Mouse (Mus musculus) embryonic facial prominence, embryonic 13.5 days (tissue): ENCODE results near the gene Pear1. TPM values are rescaled to one million over a fixed set of nuclear protein-coding genes. Genes with fewer than 3 reads are reported as not detected.
"Not testable (repeated sequence)": the region's sequence is repeated elsewhere in the genome, so short reads cannot be mapped to it uniquely, and the experiment has no call there.

Experiments
- ATAC-seq: fragments of 200-750 bp; cut with Nextera tagmentation; 2 replicates; pipeline ENCODE4 v1.8.0; 2017; ENCODE audit warnings: low read depth; ENCODE audit not compliant: insufficient number of reproducible peaks, insufficient read depth, low FRiP score, low TSS enrichment
- H3K27ac ChIP-seq: fragments of 300-500 bp; sonication (generic); 2 replicates; pipeline ENCODE4 v1.5.1; 2015; ENCODE audit warnings: moderate library complexity, mild to moderate bottlenecking, inconsistent platforms
- H3K27me3 ChIP-seq: fragments of 300-500 bp; sonication (generic); 2 replicates; pipeline ENCODE4 v1.6.1; 2015; ENCODE audit warnings: mild to moderate bottlenecking, inconsistent platforms
- H3K36me3 ChIP-seq: fragments of 300-500 bp; sonication (generic); 2 replicates; pipeline ENCODE4 v1.6.1; 2015; ENCODE audit warnings: mild to moderate bottlenecking, inconsistent platforms
- H3K4me1 ChIP-seq: fragments of 300-500 bp; sonication (generic); 2 replicates; pipeline ENCODE4 v1.6.1; 2015; ENCODE audit warnings: inconsistent platforms
- H3K4me2 ChIP-seq: fragments of 300-500 bp; sonication (generic); 2 replicates; pipeline ENCODE4 v1.6.1; 2015; ENCODE audit warnings: moderate library complexity, mild to moderate bottlenecking, inconsistent platforms
- H3K4me3 ChIP-seq: fragments of 300-500 bp; sonication (generic); 2 replicates; pipeline ENCODE4 v1.5.1; 2015; ENCODE audit warnings: mild to moderate bottlenecking, inconsistent platforms
- H3K9ac ChIP-seq: fragments of 300-500 bp; sonication (generic); 2 replicates; pipeline ENCODE4 v1.6.1; 2015; ENCODE audit warnings: mild to moderate bottlenecking, inconsistent platforms
- H3K9me3 ChIP-seq: fragments of 300-500 bp; sonication (generic); 2 replicates; pipeline ENCODE4 v1.6.1; 2016; ENCODE audit warnings: inconsistent platforms
- WGBS: fragments of 180-500 bp; shearing (Covaris S2); methylation state at CpG from one replicate; pipeline ENCODE4 v1.1.7; 2015; ENCODE audit warnings: mixed read lengths; 5-methylcytosine and 5-hydroxymethylcytosine counted together
- polyA plus RNA-seq: library from polyadenylated mRNA; unstranded; fragments of >200 nt; fragmentation: Nextera tagmentation; extraction: Ambion mirVana; gene quantifications from 2 replicates; pipeline ENCODE4 v1.2.1, GENCODE M21; 2015

Pear1 gene
- 12.5 and 15.6 TPM in 2 replicates for polyA plus RNA-seq

DNA sequence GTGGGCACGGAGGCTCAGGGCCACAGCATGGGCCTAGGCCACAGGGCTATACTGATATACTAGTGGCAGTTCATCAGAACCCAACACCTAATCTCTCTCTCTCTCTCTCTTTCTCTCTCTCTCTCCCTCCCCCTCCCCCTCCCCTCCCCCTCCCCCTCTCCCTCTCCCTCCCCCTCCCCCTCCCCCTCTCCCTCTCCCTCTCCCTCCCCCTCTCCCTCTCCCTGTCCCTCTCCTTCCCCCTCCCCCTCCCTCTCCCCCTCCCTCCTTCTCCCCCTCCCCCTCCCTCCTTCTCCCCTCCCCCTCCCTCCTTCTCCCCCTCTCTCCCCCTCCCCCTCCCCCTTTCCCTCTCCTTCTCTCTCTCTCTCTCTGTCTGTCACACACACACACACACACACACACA, at the start of gene Pear1:
Gene Pear1 (minus strand): TSS at position 101 of the 400 bp plus-strand sequence.
- H3K27ac ChIP-seq, ATAC-seq, H3K4me1 ChIP-seq, H3K4me2 ChIP-seq, H3K4me3 ChIP-seq, H3K36me3 ChIP-seq, H3K9me3 ChIP-seq, H3K27me3 ChIP-seq, H3K9ac ChIP-seq: not testable (repeated sequence)
- WGBS, result 77% methylated on average over 1 of the region's 1 CpGs

DNA sequence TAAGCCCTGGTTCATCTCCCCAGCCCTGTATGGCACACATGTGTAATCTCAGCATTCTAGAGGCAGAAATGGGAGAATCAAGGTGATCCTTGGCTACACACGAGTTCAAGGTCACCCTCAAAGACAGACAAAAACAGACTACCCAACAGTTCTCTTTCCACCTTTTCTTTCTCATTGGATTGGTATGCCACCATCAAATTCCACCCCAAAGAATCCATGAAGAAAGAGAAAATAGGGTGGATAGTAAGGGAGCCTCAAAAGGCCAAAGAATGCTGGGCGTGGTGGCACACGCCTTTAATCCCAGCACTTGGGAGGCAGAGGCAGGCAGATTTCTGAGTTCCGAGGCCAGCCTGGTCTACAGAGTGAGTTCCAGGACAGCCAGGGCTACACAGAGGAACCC, 40.0 kb upstream of the Pear1 start:
- not testable (repeated sequence) for H3K4me2 ChIP-seq, H3K4me3 ChIP-seq, H3K27me3 ChIP-seq, ATAC-seq, H3K9ac ChIP-seq, H3K27ac ChIP-seq, H3K4me1 ChIP-seq, H3K9me3 ChIP-seq
- peaks cover 87% of the 10 kb centered on the region for H3K36me3 ChIP-seq
- 92% methylated on average over 4 of the region's 4 CpGs for WGBS

DNA sequence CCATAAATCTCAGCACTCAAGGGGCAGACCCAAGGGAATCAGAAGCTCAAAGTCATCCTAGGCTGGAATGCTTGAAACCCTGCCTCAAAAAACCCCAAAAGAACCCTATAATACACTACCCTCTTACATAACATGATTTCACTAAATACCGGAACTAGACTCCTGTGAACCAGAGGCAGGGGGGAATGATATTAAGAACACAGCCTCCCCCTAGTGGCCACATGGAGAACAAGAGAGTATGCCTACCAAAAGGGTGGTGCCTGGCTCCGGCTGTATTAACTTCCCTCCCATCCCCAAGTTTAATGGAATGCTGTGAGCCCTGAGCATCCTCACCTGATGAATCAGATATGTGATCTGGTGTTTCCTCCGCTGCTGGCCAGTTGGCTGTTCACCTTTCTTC, 35.7 kb upstream of the Pear1 start:
- Histone ChIP-seq H3K36me3 (peaks cover 79% of the 10 kb centered on the region), H3K27ac (no peak overlapping the region)

DNA sequence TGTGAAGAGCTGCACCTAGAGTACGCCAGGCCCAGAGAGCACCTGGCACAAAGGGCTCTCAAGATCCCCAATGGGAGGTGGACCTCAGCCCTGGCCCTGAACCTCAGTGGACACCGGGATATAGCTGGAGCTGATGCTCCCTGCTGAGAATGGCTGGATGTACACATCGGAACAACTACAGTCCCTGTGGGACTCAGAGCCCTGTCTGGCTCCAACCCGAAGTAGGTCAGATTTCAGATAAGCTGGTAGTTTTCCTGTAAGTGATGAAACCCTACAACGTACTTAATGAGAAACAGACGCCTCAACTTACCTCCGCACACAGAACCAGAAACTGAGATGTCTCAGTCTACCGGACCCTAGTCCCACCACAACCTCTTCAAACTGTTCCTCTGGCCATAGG, 33.6 kb upstream of the Pear1 start:
- no peak for ATAC-seq
- Histone ChIP-seq H3K4me3 (no peak overlapping the region), H3K27me3 (no peaks in the 10 kb centered on the region), H3K36me3 (peaks cover 63% of the 10 kb centered on the region), H3K9ac (no peak overlapping the region), H3K9me3 (no peaks in the 10 kb centered on the region), H3K4me2 (no peak overlapping the region), H3K4me1 (peaks cover 12% of the 10 kb centered on the region; the same call in 1 of the 2 replicates), H3K27ac (no peak overlapping the region)
- WGBS, result 47% methylated on average over 8 of the region's 8 CpGs

More for the DNA sequence above, 35.7 kb upstream of the Pear1 start:
- 29% methylated on average over 3 of the region's 3 CpGs for WGBS
- Histone ChIP-seq H3K4me2 (no peak overlapping the region), H3K4me1 (peaks cover 12% of the 10 kb centered on the region; the same call in 1 of the 2 replicates), H3K27me3 (no peaks in the 10 kb centered on the region), H3K9me3 (no peaks in the 10 kb centered on the region), H3K4me3 (no peak overlapping the region), H3K9ac (no peak overlapping the region)
- peak; percentile 56 for ATAC-seq

DNA sequence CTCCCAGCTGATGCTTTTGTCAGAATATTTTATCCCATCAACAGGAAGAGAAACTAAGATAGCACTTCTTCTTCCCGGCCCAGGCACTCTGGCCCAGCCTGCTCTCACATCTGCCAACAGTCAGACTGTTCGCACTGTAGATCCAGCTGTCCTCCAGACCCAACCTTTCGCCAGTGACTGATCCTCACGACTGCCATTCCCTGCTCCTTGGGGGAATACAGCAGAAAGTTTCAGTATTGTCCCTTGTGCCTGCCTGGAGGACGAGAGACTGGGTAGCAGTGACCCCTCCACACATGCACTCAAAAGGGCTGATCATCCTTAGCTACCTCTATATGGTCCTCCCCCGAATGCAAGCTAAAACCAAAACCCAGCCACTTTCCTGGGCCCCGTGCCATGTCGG, 31.8 kb upstream of the Pear1 start:
- ATAC-seq, result no peak
- Histone ChIP-seq H3K4me1 (peaks cover 12% of the 10 kb centered on the region; the same call in 1 of the 2 replicates), H3K9ac (no peak overlapping the region), H3K4me3 (no peak overlapping the region), H3K36me3 (peaks cover 47% of the 10 kb centered on the region), H3K4me2 (no peak overlapping the region), H3K27me3 (no peaks in the 10 kb centered on the region), H3K9me3 (no peaks in the 10 kb centered on the region), H3K27ac (no peak overlapping the region)
- 82% methylated on average over 8 of the region's 8 CpGs for WGBS

DNA sequence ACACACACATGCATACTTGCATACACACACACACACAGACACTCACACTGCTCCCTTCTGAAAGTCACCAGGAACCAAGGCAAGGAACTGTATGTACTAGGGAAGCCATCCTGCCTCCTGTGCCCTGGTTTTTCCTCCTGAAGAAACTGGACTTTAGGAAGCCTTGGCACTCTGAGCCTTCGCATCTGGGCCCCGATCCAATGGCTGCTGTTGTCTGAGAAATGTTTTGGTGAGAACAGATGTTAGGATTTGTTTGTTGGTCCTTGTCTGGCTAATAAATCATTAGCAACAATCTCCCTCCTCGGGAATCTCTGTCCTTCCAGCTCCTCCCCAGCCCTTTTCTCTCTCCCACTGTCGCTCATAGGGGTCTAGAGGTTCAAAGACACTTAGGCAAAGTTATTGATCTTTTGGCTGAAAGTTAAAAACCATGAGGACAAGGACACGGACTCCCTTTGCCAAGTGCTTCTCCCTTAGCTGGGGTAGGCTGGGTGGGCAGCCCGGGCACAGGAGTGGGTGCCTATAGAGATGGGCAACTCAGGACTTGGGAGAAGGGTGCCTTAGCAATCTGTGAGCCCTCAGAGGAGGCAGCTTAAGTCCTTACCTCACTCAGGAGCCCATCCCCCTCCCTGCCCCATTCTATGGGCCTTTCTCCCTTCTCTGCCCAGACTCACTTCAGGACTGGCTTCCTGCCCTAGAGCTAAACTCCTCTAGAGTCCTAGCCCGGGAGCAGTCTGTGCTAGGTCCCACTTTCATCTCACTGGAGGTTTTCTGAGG, 30.9 kb upstream of the Pear1 start:
- Histone ChIP-seq H3K4me1 (peaks cover 12% of the 10 kb centered on the region; the same call in 1 of the 2 replicates), H3K36me3 (peaks cover 41% of the 10 kb centered on the region), H3K4me2 (no peak overlapping the region), H3K9ac (no peak overlapping the region), H3K27me3 (no peaks in the 10 kb centered on the region), H3K9me3 (no peaks in the 10 kb centered on the region), H3K27ac (no peak overlapping the region; the same call in 1 of the 2 replicates), H3K4me3 (no peak overlapping the region)
- 65% methylated on average over 7 of the region's 7 CpGs for WGBS
- no peak for ATAC-seq

DNA sequence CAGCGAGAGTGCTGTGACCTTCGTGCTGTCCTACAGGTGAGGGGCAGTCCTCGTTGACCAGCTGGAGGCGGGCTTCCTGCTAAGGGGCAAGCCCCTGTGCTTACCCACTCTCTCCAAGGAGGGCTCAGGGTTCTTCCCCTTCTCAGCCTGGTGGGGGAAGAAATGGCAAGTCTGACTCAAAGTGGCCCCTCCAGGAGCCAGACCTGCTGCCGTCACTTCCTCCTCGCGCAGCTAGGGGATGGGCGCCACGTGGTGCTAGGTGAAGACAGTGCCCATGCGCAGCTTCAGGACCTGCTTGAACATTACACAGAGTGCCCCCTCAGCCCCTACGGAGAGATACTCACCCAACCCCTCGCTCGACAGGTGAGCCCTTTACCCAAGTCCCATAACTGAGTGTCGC, 25.0 kb upstream of the Pear1 start:
- no peak for ATAC-seq
- H3K27me3 ChIP-seq, result no peaks in the 10 kb centered on the region
- no peaks in the 10 kb centered on the region for H3K9me3 ChIP-seq
- no peak overlapping the region for H3K27ac ChIP-seq
- no peaks in the 10 kb centered on the region for H3K4me1 ChIP-seq
- no peak overlapping the region for H3K4me2 ChIP-seq
- no peaks in the 10 kb centered on the region for H3K36me3 ChIP-seq
- H3K4me3 ChIP-seq, result no peak overlapping the region
- WGBS, result 82% methylated on average over 14 of the region's 14 CpGs
- H3K9ac ChIP-seq, result no peak overlapping the region

DNA sequence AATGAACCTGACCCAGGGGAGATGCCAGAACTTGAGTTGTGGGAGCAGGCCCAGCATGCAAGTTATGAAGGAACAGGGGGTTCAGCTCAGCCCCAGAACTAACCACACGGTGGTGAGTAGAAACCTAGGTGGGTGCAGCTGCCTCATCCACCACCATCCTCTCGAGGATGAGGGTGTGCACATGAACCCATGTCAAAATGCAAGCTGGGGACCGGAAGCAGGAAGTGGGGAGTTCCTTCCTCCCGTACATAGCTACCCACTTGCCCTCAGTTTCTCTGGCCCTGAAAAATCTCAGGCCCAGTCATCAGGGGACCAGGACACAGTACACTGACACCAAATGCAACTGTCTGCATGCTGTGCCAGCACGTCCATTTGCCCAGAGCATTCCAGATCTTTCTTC, 23.6 kb upstream of the Pear1 start:
- 70% methylated on average over 5 of the region's 5 CpGs for WGBS
- Histone ChIP-seq H3K4me3 (no peak overlapping the region), H3K36me3 (no peaks in the 10 kb centered on the region), H3K27me3 (no peaks in the 10 kb centered on the region), H3K9me3 (no peaks in the 10 kb centered on the region), H3K27ac (no peak overlapping the region), H3K4me1 (no peaks in the 10 kb centered on the region), H3K4me2 (no peak overlapping the region), H3K9ac (no peak overlapping the region)
- ATAC-seq, result no peak

DNA sequence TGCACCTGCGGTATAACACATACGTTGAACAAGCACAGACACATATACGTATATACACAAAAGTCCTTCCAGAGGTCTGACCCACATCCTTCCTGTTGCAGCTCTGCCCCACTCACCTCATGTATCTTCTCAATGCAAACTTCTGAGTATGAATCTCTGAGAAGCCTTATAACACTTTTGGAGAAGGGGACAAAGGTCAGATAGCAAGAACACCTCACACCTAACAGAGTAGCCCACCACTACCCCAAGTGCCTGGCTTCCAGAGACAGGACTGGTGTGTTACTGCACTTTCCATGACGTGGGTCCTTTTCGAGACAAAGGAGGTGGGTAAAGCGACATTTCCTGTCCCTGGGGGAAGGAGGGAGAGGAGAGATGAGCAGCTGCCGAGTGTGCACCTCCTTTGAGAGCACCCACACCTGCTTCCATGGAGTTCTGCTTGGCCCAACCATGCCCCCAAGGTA, 22.6 kb upstream of the Pear1 start, which contains the start of gene Sh2d2a:
Gene Sh2d2a (plus strand): TSS at position 106 of the 461 bp plus-strand sequence.
- Histone ChIP-seq H3K4me1 (no peaks in the 10 kb centered on the region), H3K9ac (no peak within 1 kb of the TSS), H3K27ac (no peak within 1 kb of the TSS), H3K4me3 (no peak within 1 kb of the TSS), H3K36me3 (no peaks in the 10 kb centered on the region), H3K9me3 (no peaks in the 10 kb centered on the region), H3K27me3 (no peaks in the 10 kb centered on the region), H3K4me2 (no peak within 1 kb of the TSS)
- no peak for ATAC-seq
- 61% methylated on average over 7 of the region's 7 CpGs for WGBS

DNA sequence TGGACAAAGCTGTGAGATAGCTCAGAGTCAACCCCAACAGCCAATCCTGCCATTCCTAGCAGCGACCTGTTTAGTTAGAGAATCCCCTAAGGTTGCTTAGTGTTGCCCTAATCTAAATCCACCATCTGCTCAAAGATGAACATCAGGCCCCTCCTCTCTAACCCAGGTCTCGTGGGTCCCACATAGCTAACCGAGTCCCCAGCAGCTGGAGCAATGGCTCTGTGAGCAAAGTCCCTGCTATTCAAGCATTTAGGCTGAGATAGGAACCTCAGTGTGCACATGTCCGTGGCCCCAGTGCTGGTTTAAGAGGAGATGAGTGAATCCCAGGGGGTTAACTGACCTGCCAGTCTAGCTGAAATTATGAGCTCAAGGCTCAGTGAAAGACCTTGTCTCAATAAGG, 22.1 kb upstream of the Pear1 start:
- Histone ChIP-seq H3K4me1 (no peaks in the 10 kb centered on the region), H3K27ac (no peak overlapping the region), H3K9ac (no peak overlapping the region), H3K36me3 (no peaks in the 10 kb centered on the region), H3K9me3 (no peaks in the 10 kb centered on the region), H3K4me3 (no peak overlapping the region), H3K4me2 (no peak overlapping the region), H3K27me3 (no peaks in the 10 kb centered on the region)
- ATAC-seq, result no peak
- WGBS, result 67% methylated on average over 4 of the region's 4 CpGs

DNA sequence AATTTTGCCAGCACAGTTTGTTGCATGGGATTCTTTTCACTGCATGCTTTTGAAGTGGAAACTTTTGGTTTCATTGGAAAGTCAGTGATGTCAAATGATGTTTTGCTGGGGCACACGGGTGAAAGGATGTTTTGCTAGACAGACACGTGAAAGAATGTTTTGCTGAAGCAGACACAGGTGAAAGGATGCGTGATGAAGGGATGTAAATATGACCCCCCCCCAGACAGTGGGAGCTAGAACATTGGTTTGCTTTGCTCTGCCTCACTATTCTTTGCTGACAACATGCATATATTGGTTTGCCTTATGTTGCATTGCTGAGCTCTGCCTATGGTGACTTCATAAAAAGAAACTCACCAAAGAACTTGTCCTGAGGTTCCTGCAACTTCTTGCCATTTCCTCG, 20.9 kb upstream of the Pear1 start:
- Histone ChIP-seq H3K36me3 (no peaks in the 10 kb centered on the region), H3K4me1 (no peaks in the 10 kb centered on the region), H3K9ac (no peak overlapping the region), H3K27ac (no peak overlapping the region), H3K4me3 (no peak overlapping the region), H3K4me2 (no peak overlapping the region), H3K9me3 (no peaks in the 10 kb centered on the region), H3K27me3 (no peaks in the 10 kb centered on the region)
- ATAC-seq, result no peak
- 83% methylated on average over 4 of the region's 4 CpGs for WGBS

DNA sequence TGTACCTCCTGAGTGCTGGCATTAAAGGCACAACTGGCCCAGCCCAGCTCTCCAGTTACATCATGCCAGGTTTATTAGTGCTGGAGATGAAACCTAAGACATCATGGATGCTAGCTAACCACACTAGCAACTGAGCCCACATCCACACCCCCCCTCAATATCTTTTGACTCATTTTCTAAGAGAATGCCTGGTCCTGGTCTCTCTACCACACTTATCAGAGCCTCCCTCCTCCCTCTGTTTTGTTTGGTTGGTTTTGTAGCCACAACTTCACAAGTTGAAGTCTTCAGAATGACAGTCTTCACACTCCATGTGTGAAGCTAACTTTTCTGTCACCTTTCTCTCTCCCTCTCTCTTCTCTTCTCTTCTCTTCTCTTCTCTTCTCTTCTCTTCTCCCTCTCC, 16.8 kb upstream of the Pear1 start:
- H3K36me3 ChIP-seq, result no peaks in the 10 kb centered on the region
- H3K27me3 ChIP-seq, result no peaks in the 10 kb centered on the region; the same call in 1 of the 2 replicates
- no peak for ATAC-seq

More for the DNA sequence above, 16.8 kb upstream of the Pear1 start:
- H3K4me1 ChIP-seq, result no peaks in the 10 kb centered on the region
- no peak overlapping the region for H3K27ac ChIP-seq
- no peak overlapping the region for H3K4me2 ChIP-seq
- no peaks in the 10 kb centered on the region for H3K9me3 ChIP-seq
- H3K9ac ChIP-seq, result no peak overlapping the region
- H3K4me3 ChIP-seq, result no peak overlapping the region
